Mouse (Mus musculus) brain, embryonic 14.5 days (tissue): Measurements from ENCODE around the gene Tnfrsf1a.

ENCODE experiments used
- CTCF ChIP-seq: fragments of 200-500 bp; IDR thresholded peaks from 2 replicates; pipeline ENCODE4 v1.5.1; 2012; ENCODE audit warnings: inconsistent platforms, mild to moderate bottlenecking, moderate library complexity, borderline replicate concordance; ENCODE audit not compliant: insufficient read depth, insufficient read length; ENCODE audit errors: extremely low read depth
- POLR2A ChIP-seq: fragments of 200-500 bp; IDR thresholded peaks from 2 replicates; pipeline ENCODE4 v1.6.1; 2012; ENCODE audit warnings: mild to moderate bottlenecking, inconsistent platforms, borderline replicate concordance; ENCODE audit not compliant: poor library complexity, insufficient read depth, insufficient read length, severe bottlenecking; ENCODE audit errors: extremely low read depth

- TF ChIP-seq CTCF = no peak
- no peak for TF ChIP-seq POLR2A
Measured at GRCm38 (mm10) chr6:125411661-125412060, 62.5 kb downstream of the Tnfrsf1a start.
